Mouse (Mus musculus) neural tube, embryonic 10.5 days (tissue): ENCODE measurements around the gene Ppan.

Experiments used
- DNase-seq: peaks from one replicate; pipeline ENCODE4 v3.0.0-alpha.2; 2017; ENCODE audit warnings: low spot score; ENCODE audit errors: extremely low spot score

The Ppan gene

GRCm38 (mm10) chr9:20923258-20923657 is 35.3 kb downstream of the Ppan start:
- no peak for DNase-seq
